Mouse (Mus musculus): ENCODE data around the gene Diaph3. TPM values are rescaled to one million over a fixed set of nuclear protein-coding genes. Genes with fewer than 3 reads are reported as not detected.

Gene Diaph3
- polyA plus RNA-seq, 1 experiment, result 10.7 TPM

GRCm38 (mm10) chr14:86757132-86757531, 383.9 kb downstream of the Diaph3 start:
- peaks cover 27% of the 10 kb centered on the region for H3K4me1 ChIP-seq
- H3K4me3 ChIP-seq (replicated peaks), result no peak overlapping the region
- no peaks in the 10 kb centered on the region for H3K9me3 ChIP-seq
- H3K27me3 ChIP-seq (replicated peaks), result no peaks in the 10 kb centered on the region
- TF ChIP-seq GATA1 (IDR thresholded peaks at IDR 0.05; ENCODE audit: borderline replicate concordance, low read length) (no peak), FLI1 (IDR thresholded peaks at IDR 0.05; ENCODE audit: low read length) (no peak)
- no peaks in the 10 kb centered on the region for H3K36me3 ChIP-seq (replicated peaks; ENCODE audit: low read length)

- no peak for TF ChIP-seq FLI1 (IDR thresholded peaks at IDR 0.05; ENCODE audit: low read length)
- TF ChIP-seq GATA1 (IDR thresholded peaks at IDR 0.05; ENCODE audit: borderline replicate concordance, low read length), result no peak
- no peak overlapping the region for H3K4me3 ChIP-seq (replicated peaks)
- peaks cover 9% of the 10 kb centered on the region for H3K36me3 ChIP-seq (replicated peaks; ENCODE audit: low read length)
- no peaks in the 10 kb centered on the region for H3K27me3 ChIP-seq (replicated peaks)
- no peaks in the 10 kb centered on the region for H3K9me3 ChIP-seq
- peaks cover 6% of the 10 kb centered on the region; the same call in 1 of the 2 replicates for H3K4me1 ChIP-seq
Measured at GRCm38 (mm10) chr14:86750351-86750750, 390.7 kb downstream of the Diaph3 start.

- Histone ChIP-seq H3K36me3 (replicated peaks; ENCODE audit: low read length) (peaks cover 9% of the 10 kb centered on the region), H3K9me3 (no peaks in the 10 kb centered on the region), H3K4me1 (peaks cover 11% of the 10 kb centered on the region), H3K4me3 (replicated peaks) (no peak overlapping the region), H3K27me3 (replicated peaks) (no peaks in the 10 kb centered on the region)
- TF ChIP-seq FLI1 (IDR thresholded peaks at IDR 0.05; ENCODE audit: low read length) (no peak), GATA1 (IDR thresholded peaks at IDR 0.05; ENCODE audit: borderline replicate concordance, low read length) (no peak)
Measured at GRCm38 (mm10) chr14:86749425-86749824, 391.6 kb downstream of the Diaph3 start.

- Histone ChIP-seq H3K27me3 (replicated peaks) (no peaks in the 10 kb centered on the region), H3K4me1 (peaks cover 14% of the 10 kb centered on the region), H3K9me3 (no peaks in the 10 kb centered on the region), H3K36me3 (replicated peaks; ENCODE audit: low read length) (peaks cover 9% of the 10 kb centered on the region), H3K4me3 (replicated peaks) (no peak overlapping the region)
- TF ChIP-seq GATA1 (IDR thresholded peaks at IDR 0.05; ENCODE audit: borderline replicate concordance, low read length), result no peak
- no peak for TF ChIP-seq FLI1 (IDR thresholded peaks at IDR 0.05; ENCODE audit: low read length)
Measured at GRCm38 (mm10) chr14:86748876-86749275, 392.2 kb downstream of the Diaph3 start.

- Histone ChIP-seq H3K36me3 (replicated peaks; ENCODE audit: low read length) (peaks cover 12% of the 10 kb centered on the region), H3K4me3 (replicated peaks) (peak overlapping the region; percentile 31), H3K9me3 (no peaks in the 10 kb centered on the region), H3K27me3 (replicated peaks) (no peaks in the 10 kb centered on the region), H3K4me1 (peaks cover 36% of the 10 kb centered on the region)
- TF ChIP-seq GATA1 (IDR thresholded peaks at IDR 0.05; ENCODE audit: borderline replicate concordance, low read length), result no peak
- no peak for TF ChIP-seq FLI1 (IDR thresholded peaks at IDR 0.05; ENCODE audit: low read length)
Measured at GRCm38 (mm10) chr14:86744523-86744922, 396.5 kb downstream of the Diaph3 start.

GRCm38 (mm10) chr14:86741855-86742531, 399.0 kb downstream of the Diaph3 start:
- Histone ChIP-seq H3K4me1 (peaks cover 44% of the 10 kb centered on the region), H3K36me3 (replicated peaks; ENCODE audit: low read length) (peaks cover 6% of the 10 kb centered on the region), H3K27me3 (replicated peaks) (no peaks in the 10 kb centered on the region), H3K4me3 (replicated peaks) (no peak overlapping the region), H3K9me3 (no peaks in the 10 kb centered on the region)
- TF ChIP-seq GATA1 (IDR thresholded peaks at IDR 0.05; ENCODE audit: borderline replicate concordance, low read length) (no peak), FLI1 (IDR thresholded peaks at IDR 0.05; ENCODE audit: low read length) (no peak)

GRCm38 (mm10) chr14:86738916-86739315, 402.1 kb downstream of the Diaph3 start:
- H3K4me1 ChIP-seq, result peaks cover 45% of the 10 kb centered on the region
- TF ChIP-seq FLI1 (IDR thresholded peaks at IDR 0.05; ENCODE audit: low read length), result no peak
- TF ChIP-seq GATA1 (IDR thresholded peaks at IDR 0.05; ENCODE audit: borderline replicate concordance, low read length), result no peak
- no peaks in the 10 kb centered on the region for H3K9me3 ChIP-seq
- H3K27me3 ChIP-seq (replicated peaks), result no peaks in the 10 kb centered on the region
- peaks cover 5% of the 10 kb centered on the region for H3K36me3 ChIP-seq (replicated peaks; ENCODE audit: low read length)
- no peak overlapping the region for H3K4me3 ChIP-seq (replicated peaks)

GRCm38 (mm10) chr14:86736646-86737045, 404.4 kb downstream of the Diaph3 start:
- H3K36me3 ChIP-seq (replicated peaks; ENCODE audit: low read length), result peaks cover 2% of the 10 kb centered on the region
- no peaks in the 10 kb centered on the region for H3K9me3 ChIP-seq
- no peak for TF ChIP-seq GATA1 (IDR thresholded peaks at IDR 0.05; ENCODE audit: borderline replicate concordance, low read length)
- H3K4me3 ChIP-seq (replicated peaks), result no peak overlapping the region
- peaks cover 30% of the 10 kb centered on the region for H3K4me1 ChIP-seq
- H3K27me3 ChIP-seq (replicated peaks), result no peaks in the 10 kb centered on the region

GRCm38 (mm10) chr14:86731300-86731699, 409.7 kb downstream of the Diaph3 start:
- TF ChIP-seq FLI1 (IDR thresholded peaks at IDR 0.05; ENCODE audit: low read length) (no peak), GATA1 (IDR thresholded peaks at IDR 0.05; ENCODE audit: borderline replicate concordance, low read length) (no peak)

GRCm38 (mm10) chr14:86729617-86730098, 411.4 kb downstream of the Diaph3 start:
- peaks cover under 1% of the 10 kb centered on the region for H3K36me3 ChIP-seq (replicated peaks; ENCODE audit: low read length)
- H3K4me1 ChIP-seq, result peaks cover 27% of the 10 kb centered on the region
- no peak overlapping the region for H3K4me3 ChIP-seq (replicated peaks)
- no peaks in the 10 kb centered on the region for H3K27me3 ChIP-seq (replicated peaks)
- no peak for TF ChIP-seq FLI1 (IDR thresholded peaks at IDR 0.05; ENCODE audit: low read length)
- TF ChIP-seq GATA1 (IDR thresholded peaks at IDR 0.05; ENCODE audit: borderline replicate concordance, low read length), result no peak
- no peaks in the 10 kb centered on the region for H3K9me3 ChIP-seq

More at GRCm38 (mm10) chr14:86731300-86731699, 409.7 kb downstream of the Diaph3 start:
- Histone ChIP-seq H3K9me3 (no peaks in the 10 kb centered on the region), H3K4me3 (replicated peaks) (no peak overlapping the region), H3K36me3 (replicated peaks; ENCODE audit: low read length) (peaks cover 2% of the 10 kb centered on the region), H3K27me3 (replicated peaks) (no peaks in the 10 kb centered on the region), H3K4me1 (peaks cover 31% of the 10 kb centered on the region)

Measured in megakaryocyte, embryonic 14.5 days (primary cell).